ENCODE assay signal across 1 mouse cellular context in the genomic region with DNA sequence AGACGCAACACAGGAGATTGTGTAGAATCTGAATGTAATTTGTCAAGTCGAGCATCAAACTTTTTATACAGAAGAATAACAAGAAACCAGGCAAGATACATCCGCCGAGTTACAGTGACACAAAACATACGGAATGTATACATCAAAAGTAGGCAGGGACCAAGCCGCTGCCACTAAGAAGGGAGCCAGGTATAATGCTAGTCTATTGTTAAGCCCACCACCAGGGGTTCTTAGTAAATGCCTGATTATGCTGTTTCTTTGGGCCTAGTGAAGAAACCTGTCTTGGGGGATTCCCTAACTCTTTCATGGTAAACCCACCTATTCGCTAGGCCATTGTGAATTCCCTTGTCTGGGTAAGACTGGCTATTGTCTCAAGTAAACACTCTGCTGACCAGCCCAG. TPM values are rescaled to one million over a fixed set of nuclear protein-coding genes. Genes with fewer than 3 reads are reported as not detected.
"Had no signal": no experiment of that assay in that cellular context is flagged by ENCODE, and none has a peak within 500 bp of the region (broad histone marks: within the 10 kb centered on the region; RNA-seq: fewer than 3 reads in every experiment).

No protein-coding gene starts in this region.

RNA-seq across cellular contexts. Expression of gene Txlnb, which starts 24.4 kb away (rescaled TPM):
- polyA plus RNA-seq: liver, adult 2 months had no signal
